Mouse (Mus musculus) thymus, postnatal 10 days (tissue): Measurements from ENCODE around the gene Gm42878.

Source experiments
- DNase-seq, 2 experiments: peaks; one replicate each; pipeline ENCODE4 v3.0.0; 2021; ENCODE audit warnings: low spot score in 2 of 2

The Gm42878 gene

DNA sequence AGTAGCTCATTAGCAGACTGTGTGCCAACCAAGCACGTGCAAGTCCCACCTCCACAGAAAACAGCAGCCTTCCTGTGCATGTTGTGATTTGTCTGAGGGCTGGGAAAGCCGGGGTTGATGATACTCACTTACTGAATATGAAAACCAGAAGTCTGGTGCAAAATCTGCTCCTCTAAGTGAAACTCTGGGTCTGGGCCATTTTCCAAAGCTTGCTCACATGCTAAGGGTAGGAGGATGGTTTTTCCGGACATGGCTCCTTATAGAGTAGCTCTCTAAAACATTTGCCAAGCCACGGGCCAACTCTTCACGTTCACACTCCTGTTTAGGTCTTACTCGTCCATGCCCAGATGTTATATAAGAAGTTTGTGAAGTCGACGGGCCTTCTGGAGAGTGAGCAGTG lies 52.0 kb downstream of the Gm42878 start:
- DNase-seq, result no peak

DNA sequence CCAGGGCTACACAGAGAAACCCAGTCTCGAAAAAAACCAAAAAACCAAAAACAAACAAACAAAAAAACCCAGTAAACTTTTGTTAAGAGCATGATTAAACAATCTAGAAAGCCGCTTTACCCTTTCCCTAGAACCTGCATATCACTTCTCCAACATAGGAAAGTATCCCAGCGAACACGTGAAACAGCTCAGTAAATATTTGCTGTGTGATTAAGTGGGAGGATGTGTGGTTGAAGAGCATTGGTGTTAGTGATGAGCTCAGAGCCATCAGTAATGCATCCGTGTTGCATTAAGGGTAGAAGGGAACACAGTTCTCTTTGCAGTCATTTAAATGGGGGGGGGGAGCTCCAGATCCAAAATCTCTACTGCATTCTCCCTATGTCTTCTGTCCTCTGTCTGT lies 60.5 kb downstream of the Gm42878 start:
- DNase-seq, result no peak

DNA sequence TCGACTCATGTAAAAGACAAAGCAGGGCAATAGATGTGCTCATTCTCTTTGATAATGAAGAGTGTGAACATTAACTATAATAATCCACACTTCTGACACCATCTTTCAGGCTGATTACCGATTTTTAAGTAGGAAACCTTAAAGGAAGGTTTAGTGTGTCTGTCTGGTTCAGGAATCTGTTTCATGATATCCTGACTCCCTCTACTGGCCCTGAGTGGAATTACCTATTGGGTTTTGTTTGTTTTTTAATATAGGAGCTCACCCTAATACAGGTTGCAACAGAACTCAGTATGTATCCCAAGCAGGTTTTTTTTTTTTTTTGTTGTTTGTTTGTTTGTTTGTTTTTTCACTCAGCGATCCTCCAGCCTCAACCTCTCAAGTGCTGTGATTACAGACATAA lies 67.6 kb downstream of the Gm42878 start:
- DNase-seq, result peak in 1 of 2 experiments; percentile 56

DNA sequence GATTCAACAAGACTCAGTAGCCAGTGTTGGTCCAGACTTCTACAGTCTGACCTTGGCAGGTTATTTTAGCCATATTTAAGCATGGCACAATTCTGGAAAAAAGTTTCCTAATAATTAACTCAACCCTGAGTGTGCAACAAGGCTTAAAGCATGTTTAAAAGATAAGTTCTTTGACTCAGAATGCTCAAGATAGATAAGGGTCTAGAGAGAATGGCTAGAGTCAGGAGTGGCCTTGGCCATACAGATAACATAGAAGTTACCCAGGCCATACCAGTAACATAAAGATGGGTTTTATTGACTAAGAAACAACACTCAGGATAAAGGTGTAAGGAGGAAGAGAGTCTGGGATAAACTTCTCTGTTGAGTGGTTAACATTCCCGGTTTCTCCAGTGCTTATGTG lies 69.2 kb downstream of the Gm42878 start:
- no peak for DNase-seq

DNA sequence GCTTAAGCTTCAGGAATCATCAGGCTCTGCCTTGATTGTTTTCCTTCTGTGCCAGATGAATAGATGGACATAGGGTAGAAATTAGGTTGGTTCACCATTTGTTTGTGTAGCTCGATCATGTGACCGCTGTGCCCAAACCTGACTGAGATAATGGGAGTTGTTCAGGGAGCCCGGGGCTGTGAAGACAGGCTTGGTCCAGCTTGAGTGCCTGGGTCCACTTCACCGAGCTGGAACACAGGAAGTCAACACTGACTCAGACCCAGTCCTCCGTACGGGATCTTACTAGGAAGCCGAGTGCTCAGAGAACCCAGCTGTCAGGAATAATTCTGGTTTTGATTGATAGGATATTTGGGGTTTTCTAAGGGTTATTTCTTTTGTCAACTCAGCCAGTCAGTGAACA lies 70.7 kb downstream of the Gm42878 start:
- no peak for DNase-seq

DNA sequence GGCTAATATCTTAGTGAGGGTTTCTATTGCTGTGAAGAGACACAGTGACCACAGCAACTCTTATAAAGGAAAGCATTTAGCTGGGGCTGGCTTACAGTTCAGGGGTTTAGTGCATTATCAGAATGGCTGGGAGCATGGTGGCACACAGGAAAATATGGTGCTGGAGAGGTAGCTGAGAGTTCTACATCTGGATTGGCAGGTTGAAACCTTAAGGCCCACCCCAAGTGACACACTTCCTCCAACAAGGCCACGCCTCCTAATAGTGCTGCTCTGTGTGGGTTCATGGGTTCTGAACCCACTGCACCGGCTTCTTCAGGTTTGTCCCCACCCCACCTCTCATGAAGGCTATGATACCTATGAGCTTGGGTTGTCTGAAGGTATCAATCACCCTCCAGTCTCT lies 72.9 kb downstream of the Gm42878 start:
- no peak for DNase-seq

DNA sequence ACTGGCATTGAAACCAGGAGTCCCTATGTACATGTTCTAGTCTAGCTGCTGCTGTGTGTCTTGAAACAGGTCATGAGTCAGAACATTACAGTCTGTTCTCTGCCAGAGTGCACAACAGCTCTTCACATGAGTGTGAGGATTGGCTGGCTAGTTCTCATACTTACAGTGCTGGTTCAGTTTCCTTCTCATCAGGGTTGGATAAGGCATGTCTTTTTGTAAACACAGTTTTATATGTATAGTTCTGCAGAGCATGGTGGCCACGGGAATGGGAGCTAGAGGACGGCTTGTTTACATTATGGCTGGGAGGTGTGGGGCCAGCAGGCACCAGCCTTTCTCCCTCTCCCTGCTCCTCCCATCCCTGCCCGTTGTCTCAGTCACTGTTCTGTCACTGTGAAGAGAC lies 75.7 kb downstream of the Gm42878 start:
- DNase-seq, result no peak
